Mouse (Mus musculus): Measurements from ENCODE around the gene Xaf1.

Xaf1 gene

DNA sequence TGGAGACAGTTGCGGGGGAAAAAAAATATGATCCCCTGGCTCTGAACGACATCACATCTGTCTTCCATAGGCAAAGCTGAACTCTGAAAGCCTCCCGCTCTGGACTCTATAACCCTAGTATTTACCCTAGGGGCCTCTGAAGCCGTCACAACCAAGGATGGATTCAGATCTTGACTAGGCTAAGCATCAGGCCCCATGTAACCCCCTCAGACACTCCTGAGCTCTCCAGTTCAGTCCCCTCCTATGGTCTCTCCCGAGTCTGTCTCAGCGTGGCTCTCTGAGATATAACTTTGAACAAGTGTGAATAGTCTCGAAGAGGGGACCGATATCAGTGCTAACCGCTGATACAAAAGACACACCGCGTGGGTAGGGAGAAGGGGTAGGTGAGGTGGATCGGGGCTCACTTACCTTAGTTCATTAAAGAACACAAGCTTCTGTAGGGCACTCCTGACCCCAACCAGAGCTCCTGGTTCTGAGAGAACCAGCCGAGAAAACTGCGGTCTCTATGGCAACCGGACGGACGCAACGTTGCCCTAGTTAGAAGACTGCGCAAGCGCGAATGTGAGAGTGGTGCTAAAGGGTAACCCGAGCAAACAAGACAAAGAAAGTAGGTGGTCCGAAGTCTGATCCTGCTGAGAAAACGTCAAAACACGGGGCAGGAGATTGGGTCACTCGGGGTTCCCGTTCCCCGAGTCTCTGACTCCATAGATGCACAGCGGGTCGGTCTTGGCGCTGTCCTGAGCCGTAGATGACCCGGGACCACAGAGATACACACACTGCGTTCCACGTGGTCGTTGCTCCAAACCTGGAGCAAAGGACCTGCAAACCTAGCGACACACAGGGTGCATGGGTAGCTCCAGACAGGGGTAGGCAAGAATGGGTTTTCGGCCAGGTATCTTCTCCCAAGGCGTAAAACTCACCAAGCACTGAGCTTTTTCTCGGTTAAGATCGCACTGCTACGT is 60.2 kb downstream of the Xaf1 start:
- DNase-seq (ENCODE audit: low spot score), result peak; percentile 64

GRCm38 (mm10) chr11:72362347-72362741 is 60.9 kb downstream of the Xaf1 start, which contains the start of gene Tekt1:
Gene Tekt1, minus strand, starts transcription at chr11:72362442.
- DNase-seq (ENCODE audit: low spot score), result no peak

Measured in testis, postnatal 14 days (tissue).